Mouse (Mus musculus): ENCODE data around the gene Timp4. TPM values are rescaled to one million over a fixed set of nuclear protein-coding genes. Genes with fewer than 3 reads are reported as not detected.

The Timp4 gene
- total RNA-seq, 2 experiments from 2014 or later = 11.8 to 19.4 TPM

DNA sequence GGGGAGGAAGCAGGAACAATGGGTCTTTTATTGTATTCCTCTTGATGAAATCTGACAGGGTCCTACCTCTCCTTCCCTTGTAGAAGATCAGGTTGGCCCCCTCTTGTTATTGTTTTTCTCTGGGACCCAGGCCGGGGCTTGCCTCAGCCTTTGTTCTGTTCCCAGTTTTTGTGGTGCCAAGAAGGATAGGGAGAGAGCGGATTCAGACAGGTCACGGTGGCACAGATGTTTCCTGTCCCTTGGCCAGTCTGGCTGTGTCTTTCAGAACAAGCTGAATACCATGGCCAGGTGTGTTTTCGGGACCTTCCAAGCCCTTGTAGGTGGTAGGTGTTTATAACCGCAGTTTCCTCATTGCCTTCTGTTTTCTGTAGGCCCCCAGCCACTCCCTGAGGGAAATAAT, 38.9 kb downstream of the Timp4 start:
- intact Hi-C loops (cut with DNase I) = no loop called here

GRCm38 (mm10) chr6:115212132-115212903, 39.7 kb downstream of the Timp4 start:
- intact Hi-C loops (cut with DNase I) = no loop called here
- no peak for DNase-seq (ENCODE audit: extremely low spot score in 1 of 2, low spot score in 2 of 2)

More for the DNA sequence above, 38.9 kb downstream of the Timp4 start:
- DNase-seq (ENCODE audit: extremely low spot score in 1 of 2, low spot score in 2 of 2) = no peak

DNA sequence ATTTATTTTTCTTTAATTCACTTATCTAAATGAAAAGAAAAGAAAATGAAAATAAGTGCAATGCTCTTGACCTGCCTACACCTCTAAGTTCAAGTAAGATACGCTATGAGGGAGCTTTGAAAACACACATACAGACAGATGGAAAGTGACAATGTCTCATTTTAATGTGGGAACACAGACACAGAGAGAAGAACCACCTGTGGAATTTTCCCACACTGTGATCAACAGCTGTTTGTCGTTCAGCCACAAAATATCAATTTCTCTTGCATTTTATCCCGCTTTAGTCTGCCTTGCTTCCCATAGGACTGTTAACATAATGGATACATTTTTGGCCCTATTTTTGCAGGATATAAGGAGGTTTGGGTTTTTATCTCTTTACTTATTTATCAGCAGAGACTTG, 41.2 kb downstream of the Timp4 start:
- intact Hi-C loops (cut with DNase I) = no loop called here

GRCm38 (mm10) chr6:115210187-115210586, 41.8 kb downstream of the Timp4 start:
- no peak for DNase-seq (ENCODE audit: extremely low spot score in 1 of 2, low spot score in 2 of 2)
- intact Hi-C loops (cut with DNase I) = no loop called here

More for the DNA sequence above, 41.2 kb downstream of the Timp4 start:
- DNase-seq (ENCODE audit: extremely low spot score in 1 of 2, low spot score in 2 of 2) = no peak

GRCm38 (mm10) chr6:115203029-115203428, 49.0 kb downstream of the Timp4 start:
- intact Hi-C loops (cut with DNase I) = no loop called here
- no peak for DNase-seq (ENCODE audit: extremely low spot score in 1 of 2, low spot score in 2 of 2)

DNA sequence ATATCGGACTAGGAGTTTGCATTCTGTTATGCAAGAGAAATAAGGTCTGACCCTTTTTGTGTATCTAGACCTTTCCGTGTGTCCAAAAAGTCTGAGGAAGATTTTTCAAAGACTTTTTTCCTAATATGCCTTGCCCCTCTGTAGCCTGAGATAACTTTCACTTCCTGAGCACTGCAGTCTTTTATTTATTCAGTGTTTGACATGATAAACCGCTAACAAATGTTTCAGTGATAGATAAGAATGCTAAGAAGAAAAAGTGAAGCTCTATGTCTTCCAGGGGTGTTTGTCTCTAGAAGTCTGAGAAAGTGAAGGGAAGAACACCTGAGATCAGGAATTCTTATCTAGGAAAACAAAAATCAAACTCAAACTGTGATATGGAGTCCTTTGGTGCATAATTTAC, 51.3 kb downstream of the Timp4 start:
- intact Hi-C loops (cut with DNase I) = no loop called here
- no peak for DNase-seq (ENCODE audit: extremely low spot score in 1 of 2, low spot score in 2 of 2)

Other genes starting within 250 kb of the Timp4 start
- 10 to 100 TPM; 20.8 to 21.1 TPM for gene Tamm41, start 214.3 kb downstream of the Timp4 start, total RNA-seq (2021)
- gene Syn2, start 117.3 kb downstream of the Timp4 start, total RNA-seq (2021) = 100 to 1,000 TPM; 399 to 403 TPM
- not detected for gene Gm17482, start 24.9 kb downstream of the Timp4 start, total RNA-seq (2021)
- gene Pparg, start 108.7 kb upstream of the Timp4 start, total RNA-seq (2021) = 1 to 10 TPM; 2.8 to 3.7 TPM